Mouse (Mus musculus) forebrain, embryonic 14.5 days (tissue): ENCODE measurements around the gene Tacc3. TPM values are rescaled to one million over a fixed set of nuclear protein-coding genes. Genes with fewer than 3 reads are reported as not detected.

Experiments
- ATAC-seq: fragments of 200-750 bp; cut with Nextera tagmentation; 2 replicates; pipeline ENCODE4 v1.8.0; 2017; ENCODE audit warnings: mild to moderate bottlenecking, moderate library complexity
- DNase-seq: peaks from one replicate; pipeline ENCODE4 v3.0.0-alpha.2; 2015; ENCODE audit warnings: low spot score
- H3K27ac ChIP-seq: fragments of 300-500 bp; sonication (generic); 2 replicates; pipeline ENCODE4 v1.5.1; 2014; ENCODE audit warnings: low read depth, mild to moderate bottlenecking, control low read depth, low read length, moderate library complexity
- H3K27me3 ChIP-seq: fragments of 300-500 bp; sonication (generic); replicated peaks from 2 replicates; pipeline ENCODE4 v1.6.1; 2014; ENCODE audit warnings: low read length, control low read depth, mixed read lengths; ENCODE audit not compliant: control insufficient read depth, insufficient read depth
- H3K36me3 ChIP-seq: fragments of 300-500 bp; sonication (generic); 2 replicates; pipeline ENCODE4 v1.6.1; 2014; ENCODE audit warnings: low read length, control low read depth; ENCODE audit not compliant: control insufficient read depth, insufficient read depth
- H3K4me1 ChIP-seq: fragments of 300-500 bp; sonication (generic); 2 replicates; pipeline ENCODE4 v1.6.1; 2014; ENCODE audit warnings: antibody characterized with exemption, low read length, control low read depth; ENCODE audit not compliant: control insufficient read depth, insufficient read depth
- H3K4me2 ChIP-seq: fragments of 300-500 bp; sonication (generic); 2 replicates; pipeline ENCODE4 v1.6.1; 2014; ENCODE audit warnings: mild to moderate bottlenecking, control low read depth, low read length
- H3K4me3 ChIP-seq: fragments of 300-500 bp; sonication (generic); 2 replicates; pipeline ENCODE4 v1.5.1; 2014; ENCODE audit warnings: low read depth, low read length, control low read depth
- H3K9ac ChIP-seq: fragments of 300-500 bp; sonication (generic); 2 replicates; pipeline ENCODE4 v1.6.1; 2014; ENCODE audit warnings: mild to moderate bottlenecking, low read length, control low read depth, moderate library complexity
- H3K9me3 ChIP-seq: fragments of 300-500 bp; sonication (generic); replicated peaks from 2 replicates; pipeline ENCODE4 v1.6.1; 2016; ENCODE audit warnings: low read length, control low read depth, mixed read lengths; ENCODE audit not compliant: control insufficient read depth
- WGBS: fragments of 180-500 bp; shearing (Covaris S2); extraction: QIAGEN DNeasy Blood & Tissue Kit; methylation state at CpG from one replicate; pipeline ENCODE4 v1.1.7; 2014; 5-methylcytosine and 5-hydroxymethylcytosine counted together
- polyA plus RNA-seq: library from polyadenylated mRNA; unstranded; fragments of >200 nt; fragmentation: Nextera tagmentation; extraction: Ambion mirVana; gene quantifications from 2 replicates; pipeline ENCODE4 v1.2.1, GENCODE M21; 2014

Tacc3 gene
- 94.5 and 98.2 TPM in 2 replicates for polyA plus RNA-seq

DNA sequence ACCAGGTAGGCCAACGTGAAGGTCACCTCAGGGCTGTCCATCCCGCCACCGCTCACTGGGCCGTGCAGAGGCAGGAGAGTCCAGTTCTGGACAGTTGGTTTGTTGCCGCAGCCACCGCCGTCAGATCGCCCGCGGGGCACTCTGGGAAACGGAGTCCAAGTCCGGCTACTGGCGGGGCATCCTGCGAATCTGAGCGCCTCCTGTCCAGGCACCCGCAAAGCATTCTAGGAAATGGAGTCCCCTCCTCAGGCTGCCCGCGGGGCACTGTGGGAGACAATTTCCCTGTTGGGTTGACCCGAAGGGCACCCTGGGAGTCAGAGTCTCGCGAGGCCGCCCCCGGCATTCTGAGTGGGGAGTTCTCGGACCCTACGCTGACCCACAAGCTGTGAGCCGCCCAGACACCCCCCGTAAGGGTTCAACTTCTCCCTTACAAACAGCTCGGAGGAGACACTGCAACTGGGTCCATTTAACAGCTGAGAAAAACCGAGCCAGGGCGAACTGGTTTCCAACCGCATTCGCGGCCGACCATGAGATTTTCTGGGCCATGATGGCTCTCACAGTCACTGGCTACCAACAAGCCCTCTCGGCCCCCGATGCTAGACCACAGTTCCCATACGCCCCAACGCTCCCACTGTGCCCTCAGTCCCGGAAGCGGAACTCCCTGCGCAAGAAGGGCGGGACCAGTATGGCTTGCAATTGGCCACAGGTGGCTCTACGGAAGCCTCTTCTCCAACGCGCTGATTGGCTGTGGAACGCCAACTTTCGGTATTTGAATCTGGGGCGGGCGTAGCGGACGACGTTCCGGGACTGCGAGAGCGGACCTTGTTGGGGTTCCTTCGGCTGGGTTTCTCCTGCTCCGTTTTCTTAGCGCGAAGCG lies at the start of gene Tacc3, which contains the start of gene Tmem129:
TSS of gene Tacc3 (plus strand) at position 342 of the 877 bp plus-strand sequence.
TSS of gene Tmem129 (minus strand) at position 630 of the 877 bp plus-strand sequence.
- Histone ChIP-seq H3K4me1 (peaks cover 17% of the 10 kb centered on the region), H3K9me3 (no peaks in the 10 kb centered on the region), H3K27me3 (no peaks in the 10 kb centered on the region), H3K27ac (peak within 1 kb of the TSS; percentile 93), H3K4me2 (peak within 1 kb of the TSS; percentile 96), H3K9ac (peak within 1 kb of the TSS; percentile 79), H3K36me3 (peaks cover 34% of the 10 kb centered on the region), H3K4me3 (peak within 1 kb of the TSS; percentile 73)
- DNase-seq (peak; percentile 99), ATAC-seq (peak; percentile 97)
- under 1% methylated on average over 60 of the region's 60 CpGs for WGBS

DNA sequence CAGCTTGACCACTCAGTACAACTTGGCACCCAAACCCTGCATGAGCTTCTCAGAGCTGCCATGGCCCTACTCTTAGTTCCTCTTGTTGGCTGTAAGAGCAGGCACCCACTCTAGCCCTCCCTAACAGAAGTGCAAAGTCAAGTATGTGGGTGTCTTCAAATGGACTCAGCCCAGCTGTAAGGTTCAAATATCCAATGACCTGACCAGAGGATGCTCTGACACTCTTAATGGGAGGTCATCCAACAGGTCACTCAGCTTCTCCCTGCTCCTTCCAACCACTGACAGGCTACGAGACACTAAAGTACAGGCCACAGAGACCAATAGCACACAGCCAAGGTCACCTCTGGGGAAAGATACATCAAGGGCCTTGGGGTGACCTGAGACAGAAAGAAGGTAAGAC lies 48.7 kb upstream of the Tacc3 start:
- H3K4me1 ChIP-seq: no peaks in the 10 kb centered on the region
- ATAC-seq (no peak), DNase-seq (no peak)
- peaks cover 56% of the 10 kb centered on the region for H3K36me3 ChIP-seq
- no peak overlapping the region for H3K9ac ChIP-seq
- H3K4me3 ChIP-seq: no peak overlapping the region
- WGBS: 90% methylated on average over 1 of the region's 1 CpGs
- no peak overlapping the region for H3K27ac ChIP-seq
- no peak overlapping the region for H3K4me2 ChIP-seq
- no peaks in the 10 kb centered on the region for H3K9me3 ChIP-seq
- no peaks in the 10 kb centered on the region for H3K27me3 ChIP-seq

DNA sequence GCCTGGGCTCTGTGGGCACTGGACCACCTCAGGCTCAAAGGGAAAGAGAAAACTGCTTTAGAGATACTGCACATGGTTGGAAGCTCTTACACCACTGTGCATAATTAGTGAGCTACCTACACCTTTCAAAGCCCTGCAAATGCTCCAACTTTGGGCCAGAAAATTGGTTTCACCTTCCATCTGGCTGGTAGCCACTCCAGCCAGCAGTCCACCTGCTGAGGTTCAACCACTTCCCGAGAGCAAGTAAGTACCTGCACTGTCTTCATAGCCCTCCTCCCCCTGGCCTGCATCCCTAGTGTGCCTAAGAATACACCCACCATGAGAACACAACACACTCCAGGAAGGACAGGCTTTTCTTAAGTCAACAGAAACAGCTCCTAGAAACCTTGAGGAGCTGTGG lies 46.1 kb upstream of the Tacc3 start:
- no peak for DNase-seq
- no peaks in the 10 kb centered on the region for H3K9me3 ChIP-seq
- no peak overlapping the region for H3K27ac ChIP-seq
- 91% methylated on average over 1 of the region's 1 CpGs for WGBS
- ATAC-seq: no peak
- peaks cover 46% of the 10 kb centered on the region for H3K36me3 ChIP-seq
- no peak overlapping the region for H3K4me3 ChIP-seq
- no peak overlapping the region for H3K4me2 ChIP-seq
- no peaks in the 10 kb centered on the region for H3K27me3 ChIP-seq
- no peaks in the 10 kb centered on the region for H3K4me1 ChIP-seq
- no peak overlapping the region for H3K9ac ChIP-seq

GRCm38 (mm10) chr5:33614391-33614790 lies 43.5 kb upstream of the Tacc3 start:
- peaks cover 29% of the 10 kb centered on the region for H3K36me3 ChIP-seq
- DNase-seq (no peak), ATAC-seq (no peak)
- H3K4me1 ChIP-seq: no peaks in the 10 kb centered on the region
- WGBS: 95% methylated on average over 6 of the region's 6 CpGs
- H3K9me3 ChIP-seq: no peaks in the 10 kb centered on the region
- H3K9ac ChIP-seq: no peak overlapping the region
- H3K27ac ChIP-seq: no peak overlapping the region
- H3K4me3 ChIP-seq: no peak overlapping the region
- H3K27me3 ChIP-seq: no peaks in the 10 kb centered on the region
- no peak overlapping the region for H3K4me2 ChIP-seq

DNA sequence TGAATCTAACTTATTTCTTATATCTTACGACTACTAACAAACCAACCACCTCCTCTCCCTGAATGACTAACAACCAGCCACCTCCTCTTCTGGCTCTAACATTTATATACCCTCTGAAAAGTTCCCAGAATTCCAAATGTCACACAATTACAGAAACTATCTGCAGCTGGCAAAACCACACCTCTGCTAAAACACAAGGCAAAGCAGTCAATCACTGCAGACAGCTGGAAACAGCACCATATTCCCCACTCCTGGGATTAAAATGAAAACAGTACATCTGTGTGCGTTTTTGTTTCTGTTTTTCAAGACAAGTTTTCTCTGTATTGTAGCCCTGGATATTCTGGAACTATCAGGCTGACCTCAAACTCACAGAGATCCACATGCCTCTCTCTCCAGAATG lies 35.3 kb upstream of the Tacc3 start:
- ATAC-seq: no peak
- Histone ChIP-seq H3K36me3 (no peaks in the 10 kb centered on the region), H3K27me3 (no peaks in the 10 kb centered on the region), H3K4me1 (no peaks in the 10 kb centered on the region; the same call in 1 of the 2 replicates), H3K9ac (no peak overlapping the region), H3K4me2 (no peak overlapping the region), H3K4me3 (no peak overlapping the region), H3K9me3 (no peaks in the 10 kb centered on the region), H3K27ac (no peak overlapping the region)
- no peak for DNase-seq
- 92% methylated on average over 2 of the region's 2 CpGs for WGBS

GRCm38 (mm10) chr5:33623766-33624165 lies 34.2 kb upstream of the Tacc3 start:
- no peaks in the 10 kb centered on the region for H3K9me3 ChIP-seq
- ATAC-seq (no peak), DNase-seq (no peak)
- H3K4me3 ChIP-seq: no peak overlapping the region
- WGBS: 83% methylated on average over 3 of the region's 3 CpGs
- no peak overlapping the region for H3K4me2 ChIP-seq
- H3K36me3 ChIP-seq: no peaks in the 10 kb centered on the region
- H3K9ac ChIP-seq: no peak overlapping the region
- H3K4me1 ChIP-seq: peaks cover 11% of the 10 kb centered on the region
- no peak overlapping the region for H3K27ac ChIP-seq
- no peaks in the 10 kb centered on the region for H3K27me3 ChIP-seq

GRCm38 (mm10) chr5:33627968-33628367 lies 30.0 kb upstream of the Tacc3 start:
- H3K9me3 ChIP-seq: no peaks in the 10 kb centered on the region
- DNase-seq (no peak), ATAC-seq (no peak)
- 46% methylated on average over 4 of the region's 4 CpGs for whole genome bisulfite sequencing
- H3K27me3 ChIP-seq: no peaks in the 10 kb centered on the region
- H3K4me3 ChIP-seq: peak overlapping the region; percentile 71; the same call in 1 of the 2 replicates
- no peak overlapping the region for H3K27ac ChIP-seq
- peak overlapping the region; percentile 91 for H3K4me2 ChIP-seq
- peaks cover 15% of the 10 kb centered on the region for H3K4me1 ChIP-seq
- no peak overlapping the region for H3K9ac ChIP-seq
- no peaks in the 10 kb centered on the region for H3K36me3 ChIP-seq

DNA sequence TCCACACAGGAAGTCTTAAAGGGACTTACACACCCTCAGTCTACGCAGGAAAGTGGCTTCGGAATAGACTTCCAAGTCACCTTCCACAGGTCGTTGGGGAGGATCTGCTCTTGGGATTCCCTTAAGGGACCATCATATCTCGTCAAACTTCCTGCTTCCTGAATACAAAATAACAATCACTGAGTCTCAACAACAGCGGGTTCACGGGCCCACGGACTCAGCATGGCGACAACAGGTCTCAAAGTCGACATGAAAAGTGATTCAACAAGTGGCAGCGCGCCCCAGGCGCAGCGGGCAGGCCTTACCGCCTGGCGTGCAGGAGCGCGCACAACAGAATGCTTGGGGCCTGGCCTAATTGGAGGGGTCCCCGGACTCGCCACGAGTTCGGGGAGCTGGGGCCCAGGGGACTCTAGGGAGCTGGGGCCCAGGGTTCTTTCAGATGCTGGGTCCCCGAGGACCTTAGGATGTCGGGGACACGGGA lies 29.1 kb upstream of the Tacc3 start:
- peak overlapping the region; percentile 68 for H3K9ac ChIP-seq
- DNase-seq: peak; percentile 62
- ATAC-seq: no peak
- H3K4me3 ChIP-seq: peak overlapping the region; percentile 71
- H3K27ac ChIP-seq: peak overlapping the region; percentile 79
- H3K36me3 ChIP-seq: no peaks in the 10 kb centered on the region
- peak overlapping the region; percentile 91 for H3K4me2 ChIP-seq
- no peaks in the 10 kb centered on the region for H3K27me3 ChIP-seq
- peaks cover 15% of the 10 kb centered on the region for H3K4me1 ChIP-seq
- no peaks in the 10 kb centered on the region for H3K9me3 ChIP-seq
- WGBS: under 1% methylated on average over 24 of the region's 24 CpGs
